Mouse (Mus musculus): ENCODE results near the gene Svbp. TPM values are rescaled to one million over a fixed set of nuclear protein-coding genes. Genes with fewer than 3 reads are reported as not detected.

Gene Svbp
- total RNA-seq, 2 experiments from 2014 or later = 38.2 to 44.7 TPM

- no peak for DNase-seq
Observed at GRCm38 (mm10) chr4:119246688-119247225, 51.7 kb downstream of the Svbp start.

GRCm38 (mm10) chr4:119247462-119248235, 52.5 kb downstream of the Svbp start:
- peak; percentile 80 for DNase-seq

- DNase-seq = no peak
Observed at GRCm38 (mm10) chr4:119248407-119248965, 53.4 kb downstream of the Svbp start.

Other genes with a start within 250 kb of the Svbp start
- gene Lao1, start 233.7 kb upstream of the Svbp start, total RNA-seq (2021) = under 1 TPM in 1 of 2 experiments, not detected in 1; 0.16 TPM
- 1 to 10 TPM; 5.2 to 5.4 TPM for gene Slc2a1, start 86.6 kb upstream of the Svbp start, total RNA-seq (2021)
- 1 to 10 TPM; 8.7 to 8.9 TPM for gene Zfp691, start 21.1 kb upstream of the Svbp start, total RNA-seq (2021)
- gene Ermap, start 5.3 kb upstream of the Svbp start, total RNA-seq (2021) = 1 to 10 TPM in 1 of 2 experiments, under 1 TPM in 1; 0.49 to 1.9 TPM
- gene Tmem269, start 22.9 kb downstream of the Svbp start, total RNA-seq (2021) = not detected
- gene AU022252, start 37.4 kb downstream of the Svbp start, total RNA-seq (2021) = 10 to 100 TPM; 19.3 to 21.2 TPM
- gene P3h1, start 37.6 kb downstream of the Svbp start, total RNA-seq (2021) = 10 to 100 TPM; 23.3 to 30.5 TPM
- gene Cldn19, start 60.1 kb downstream of the Svbp start, total RNA-seq (2021) = 10 to 100 TPM; 12.8 to 17.0 TPM
- gene Ybx1, start 99.3 kb downstream of the Svbp start, total RNA-seq (2021) = 100 to 1,000 TPM; 547 to 553 TPM
- 10 to 100 TPM; 15.2 to 15.4 TPM for gene Ppih, start 125.2 kb downstream of the Svbp start, total RNA-seq (2021)
- gene Ccdc30, start 220.2 kb downstream of the Svbp start, total RNA-seq (2021) = under 1 TPM; 0.21 to 0.56 TPM
- 1 to 10 TPM; 3.8 to 5.5 TPM for gene Ppcs, start 227.1 kb downstream of the Svbp start, total RNA-seq (2021)
- not detected for gene Zmynd12, start 227.5 kb downstream of the Svbp start, total RNA-seq (2021)

Measured in gastrocnemius, postnatal 10 days (tissue).